Mouse (Mus musculus) bone marrow, adult 2 months (tissue): ENCODE measurements around the gene Cpm.

Source experiments
- CTCF ChIP-seq: fragments of 200-500 bp; IDR thresholded peaks from 2 replicates; pipeline ENCODE4 v1.5.1; 2011; ENCODE audit warnings: low read length, control low read depth; ENCODE audit not compliant: control insufficient read depth, insufficient read depth
- POLR2A ChIP-seq: fragments of 200-500 bp; IDR thresholded peaks from 2 replicates; pipeline ENCODE4 v1.6.1; 2011; ENCODE audit warnings: low read depth, mild to moderate bottlenecking, control low read depth, low read length, borderline replicate concordance; ENCODE audit not compliant: control insufficient read depth

DNA sequence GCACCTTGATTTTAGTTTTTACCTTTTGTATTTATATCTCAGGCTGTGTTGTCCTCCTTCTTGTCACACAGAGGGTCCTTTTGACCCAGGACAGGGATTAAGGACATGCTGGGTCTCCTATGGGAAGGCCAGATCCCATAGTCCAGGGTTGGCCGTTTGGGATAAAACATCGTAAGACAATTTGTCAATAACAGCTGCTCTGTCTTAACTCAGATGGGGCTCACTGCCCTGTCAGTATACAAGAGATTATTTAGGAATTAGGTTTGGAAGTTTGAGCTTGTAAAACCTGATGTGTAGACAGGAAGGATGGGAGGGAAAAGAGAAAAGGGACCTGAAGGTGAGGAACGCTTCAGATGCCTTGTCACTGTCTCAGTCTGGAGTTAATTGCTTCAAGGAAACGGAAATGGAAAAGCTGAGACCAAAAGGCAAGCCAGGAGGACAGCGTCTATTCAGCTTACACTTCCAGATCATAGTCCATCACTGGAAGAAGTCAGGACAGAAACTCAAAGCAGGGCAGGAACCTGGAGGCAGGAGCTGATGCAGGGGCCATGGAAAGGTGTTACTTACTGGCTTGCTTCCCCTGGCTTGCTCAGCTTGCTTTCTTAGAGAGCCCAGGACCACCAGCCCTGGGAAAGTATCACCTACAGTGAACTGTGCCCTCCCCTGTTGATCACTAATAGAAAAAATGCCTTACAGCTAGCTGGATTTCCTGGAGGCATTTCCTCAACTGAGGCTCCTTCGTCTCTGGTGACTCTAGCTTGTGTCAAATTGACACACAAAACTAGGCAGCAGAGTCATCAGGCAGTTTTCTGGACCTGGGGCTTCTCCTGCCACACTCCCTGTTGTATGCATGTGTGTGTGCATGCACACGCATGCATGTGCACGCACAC, 27.9 kb upstream of the Cpm start:
- TF ChIP-seq CTCF, result no peak
- TF ChIP-seq POLR2A, result no peak
